Mouse (Mus musculus) thymus, postnatal 10 days (tissue): ENCODE data around the gene Chst7.

Source experiments
- DNase-seq, 2 experiments: peaks; one replicate each; pipeline ENCODE4 v3.0.0; 2021; ENCODE audit warnings: low spot score in 2 of 2

The Chst7 gene

DNA sequence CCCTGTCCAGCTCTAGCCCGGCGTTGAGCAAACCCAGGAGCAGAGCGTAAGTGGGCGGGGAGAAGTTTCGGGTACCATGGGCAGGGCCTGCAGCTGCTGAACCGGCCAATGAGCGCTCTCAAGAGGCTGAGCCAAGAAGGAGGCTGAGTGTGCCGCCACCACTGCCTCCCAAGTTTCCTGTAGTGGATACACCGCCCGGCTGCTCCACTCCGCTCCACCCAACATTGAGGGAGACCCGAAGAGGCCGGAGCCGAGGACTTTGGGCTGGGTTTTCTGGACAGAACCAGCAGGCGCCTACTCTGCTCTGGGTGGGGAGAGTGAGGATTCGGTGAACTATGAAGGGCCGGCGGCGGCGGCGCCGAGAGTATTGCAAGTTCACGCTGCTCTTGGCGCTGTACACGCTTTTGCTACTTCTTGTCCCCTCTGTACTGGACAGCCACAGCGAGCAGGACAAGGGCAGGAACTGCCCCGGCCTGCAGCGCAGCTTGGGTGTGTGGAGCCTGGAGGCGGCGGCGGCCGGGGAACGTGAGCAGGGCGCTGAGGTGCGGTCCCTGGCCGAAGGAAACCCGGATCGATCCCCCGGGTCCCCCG lies at the start of gene Chst7:
Gene Chst7, plus strand, starts transcription at position 180 of the 591 bp plus-strand sequence.
- no peak for DNase-seq

DNA sequence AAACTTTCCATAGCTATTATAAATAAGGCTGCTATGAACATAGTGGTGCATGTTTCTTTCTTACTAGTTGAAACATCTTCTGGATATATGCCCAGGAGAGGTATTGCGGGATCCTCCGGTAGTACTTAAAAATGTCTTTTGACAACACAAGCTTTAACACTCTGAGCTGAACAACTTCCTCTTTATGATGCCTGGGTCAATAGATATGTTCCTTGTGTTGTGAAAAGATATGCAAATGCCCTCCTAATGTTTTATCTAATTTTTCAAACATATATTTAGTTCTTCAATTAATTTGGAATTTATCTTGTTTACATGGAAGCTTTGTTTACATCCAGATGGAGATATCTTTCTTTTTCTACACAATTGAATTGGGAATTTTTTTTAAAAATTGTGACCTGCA lies 47.1 kb upstream of the Chst7 start:
- DNase-seq, result no peak

DNA sequence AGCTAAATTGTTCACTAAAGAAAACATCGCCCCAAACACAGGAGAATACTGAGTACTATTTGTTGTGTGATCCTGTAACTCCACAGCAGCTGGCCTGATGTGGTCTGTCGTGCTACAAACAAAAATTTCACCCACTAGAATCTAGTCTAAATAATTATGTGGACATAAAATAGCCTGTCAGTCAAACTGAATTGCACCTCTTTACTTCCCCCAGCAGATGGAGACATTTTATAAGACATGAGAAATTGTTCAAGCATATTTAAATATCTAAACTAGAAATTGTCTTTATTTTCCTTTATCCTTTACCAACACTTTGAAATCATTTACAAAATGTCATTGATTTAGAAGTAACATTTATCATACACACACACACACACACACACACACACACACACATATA lies 38.4 kb upstream of the Chst7 start:
- DNase-seq, result peak in 1 of 2 experiments; percentile 2

DNA sequence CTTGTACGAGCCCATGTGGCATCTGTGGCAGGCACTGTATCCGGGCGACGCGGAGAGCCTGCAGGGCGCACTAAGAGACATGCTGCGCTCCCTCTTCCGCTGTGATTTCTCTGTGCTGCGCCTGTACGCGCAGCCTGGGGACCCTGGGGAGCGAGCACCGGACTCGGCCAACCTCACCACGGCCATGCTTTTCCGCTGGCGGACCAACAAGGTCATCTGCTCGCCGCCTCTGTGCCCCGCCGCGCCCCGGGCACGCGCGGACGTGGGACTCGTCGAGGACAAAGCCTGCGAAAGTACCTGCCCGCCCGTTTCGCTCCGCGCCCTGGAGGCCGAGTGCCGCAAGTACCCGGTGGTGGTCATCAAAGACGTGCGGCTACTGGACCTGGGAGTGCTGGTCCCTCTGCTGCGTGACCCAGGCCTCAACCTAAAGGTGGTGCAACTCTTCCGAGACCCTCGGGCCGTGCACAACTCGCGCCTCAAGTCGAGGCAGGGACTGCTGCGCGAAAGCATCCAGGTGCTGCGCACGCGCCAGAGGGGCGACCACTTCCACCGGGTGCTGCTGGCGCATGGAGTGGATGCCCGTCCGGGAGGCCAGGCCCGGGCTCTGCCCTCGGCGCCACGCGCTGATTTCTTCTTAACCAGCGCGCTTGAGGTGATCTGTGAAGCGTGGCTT lies 872 bp downstream of the Chst7 start:
- no peak for DNase-seq

DNA sequence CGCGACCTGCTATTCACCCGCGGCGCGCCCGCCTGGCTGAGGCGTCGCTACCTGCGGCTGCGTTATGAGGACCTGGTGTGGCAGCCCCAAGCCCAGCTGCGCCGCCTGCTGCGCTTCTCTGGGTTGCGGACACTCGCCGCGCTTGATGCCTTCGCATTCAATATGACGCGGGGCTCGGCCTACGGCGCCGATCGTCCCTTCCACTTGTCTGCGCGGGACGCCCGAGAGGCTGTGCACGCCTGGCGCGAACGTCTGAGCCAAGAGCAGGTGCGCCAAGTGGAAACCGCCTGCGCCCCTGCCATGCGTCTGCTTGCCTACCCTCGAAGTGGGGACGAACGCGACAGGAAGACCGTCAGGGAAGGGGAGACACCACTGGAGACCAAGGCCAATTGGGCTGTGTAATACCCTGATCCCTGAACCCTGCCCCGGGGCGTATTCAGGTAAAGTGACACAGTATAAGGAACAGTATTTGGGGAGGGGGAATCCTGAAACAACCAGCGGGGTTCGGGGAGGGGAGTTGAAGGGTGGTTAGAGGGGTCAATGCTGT lies 1.5 kb downstream of the Chst7 start:
- DNase-seq, result no peak

DNA sequence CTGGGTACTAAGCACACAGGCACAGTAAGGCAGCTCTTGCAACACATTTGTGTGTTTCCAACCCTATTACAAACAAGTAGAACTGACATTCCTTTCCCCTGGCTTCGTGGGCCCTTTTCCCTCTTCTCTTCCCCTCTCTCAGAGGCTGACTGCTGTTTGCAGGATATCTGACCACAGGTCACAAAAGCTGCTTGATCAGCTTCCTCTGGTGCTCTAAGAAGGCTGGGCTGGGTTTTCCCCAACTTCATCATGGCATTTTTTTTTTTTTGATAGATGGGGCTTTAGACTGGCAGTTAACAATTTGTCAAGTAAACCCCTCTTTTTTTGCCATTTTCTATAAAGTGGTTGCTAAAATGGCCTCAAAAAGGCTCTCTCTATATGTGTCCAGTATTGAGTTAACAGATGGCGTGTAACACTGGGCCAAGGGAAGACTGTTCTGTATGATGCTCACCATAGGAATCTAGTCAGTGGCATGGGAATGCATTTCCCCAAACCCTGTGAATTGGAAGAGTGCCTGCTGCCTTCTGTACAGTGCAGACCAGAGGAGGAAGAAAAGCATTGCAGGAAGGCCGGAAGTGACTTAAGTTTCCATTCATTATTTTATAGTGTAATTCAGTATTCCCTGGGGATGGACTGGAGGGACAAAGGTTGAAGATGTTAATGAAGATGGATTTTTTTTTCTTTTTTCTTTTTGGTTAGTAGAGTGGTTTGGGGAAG lies 2.6 kb downstream of the Chst7 start:
- no peak for DNase-seq

DNA sequence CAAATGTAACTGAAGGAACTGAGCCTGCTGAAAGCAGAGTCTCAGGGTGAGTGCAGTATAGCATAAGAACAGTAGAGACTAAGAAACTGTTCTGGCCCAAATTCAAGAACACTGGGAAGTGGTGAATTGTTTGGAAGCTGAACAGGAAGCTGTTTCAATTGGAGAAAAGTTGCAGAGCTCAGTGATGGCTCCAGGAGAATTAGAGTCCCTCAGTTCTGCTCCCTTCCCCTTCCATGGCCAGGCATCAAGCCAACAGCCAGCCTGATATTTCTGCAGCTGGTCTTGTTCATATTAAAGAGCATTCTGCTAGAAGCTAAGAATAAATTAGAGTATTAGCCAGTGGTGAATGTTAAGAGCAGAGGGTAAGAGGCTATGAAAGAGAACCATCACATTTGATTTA lies 7.3 kb downstream of the Chst7 start:
- DNase-seq, result no peak

DNA sequence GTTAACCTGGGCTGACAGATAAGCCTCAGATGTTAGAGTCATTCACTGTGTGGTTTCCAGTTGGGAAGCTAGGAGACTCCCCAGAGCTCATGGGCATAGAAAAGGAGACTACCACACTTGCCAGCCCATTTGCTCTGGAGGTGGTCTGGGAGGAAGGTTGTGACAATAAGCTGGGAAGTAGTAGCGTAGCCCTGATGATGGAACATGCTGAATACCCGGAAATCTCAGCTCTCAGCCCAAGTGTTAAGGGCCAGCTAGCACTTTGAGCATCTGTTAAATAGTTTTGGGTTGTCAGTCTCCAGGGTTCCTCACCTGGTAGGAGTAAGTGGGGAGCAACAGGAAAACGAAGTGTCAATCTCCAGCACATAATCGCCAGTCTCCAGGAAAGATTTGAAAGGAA lies 10.8 kb downstream of the Chst7 start:
- DNase-seq, result no peak

DNA sequence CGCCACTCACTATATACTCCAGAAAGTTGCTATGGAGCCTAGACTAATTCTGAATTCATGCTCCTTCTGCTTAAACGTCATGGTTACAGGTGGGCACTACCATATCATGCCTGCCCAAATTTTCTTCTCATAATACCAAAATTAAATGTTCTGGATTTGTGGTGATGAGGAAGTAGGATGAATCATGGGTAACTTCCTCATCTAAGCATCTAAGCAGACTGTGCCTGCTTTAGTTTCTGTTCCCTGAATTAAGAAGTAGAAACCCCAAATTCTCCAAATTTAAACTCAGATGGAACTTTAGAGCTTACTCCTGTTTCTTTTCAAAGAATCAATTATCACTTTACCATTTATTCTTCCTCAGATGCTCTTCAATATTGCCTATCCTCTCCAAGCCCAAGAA lies 58.4 kb downstream of the Chst7 start:
- no peak for DNase-seq

DNA sequence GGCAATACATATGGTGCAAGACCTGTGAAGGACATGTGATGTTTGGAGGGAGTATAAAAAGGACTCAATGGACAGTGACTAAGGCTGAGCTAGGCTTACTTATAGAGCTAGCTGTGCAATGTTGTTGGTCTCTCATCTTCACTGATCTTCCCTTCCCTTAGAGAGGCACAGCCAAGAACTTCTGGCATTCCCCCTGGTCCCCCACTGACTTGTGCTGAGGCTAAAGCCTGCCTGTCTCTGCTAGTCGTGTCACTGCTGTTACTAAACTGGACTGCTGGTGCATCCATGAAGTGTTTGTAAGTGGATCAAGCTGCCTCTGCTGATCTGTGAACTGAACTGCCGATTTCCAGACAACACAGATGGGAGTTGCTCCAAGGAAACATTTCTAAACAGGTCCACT lies 66.1 kb downstream of the Chst7 start:
- DNase-seq, result no peak

DNA sequence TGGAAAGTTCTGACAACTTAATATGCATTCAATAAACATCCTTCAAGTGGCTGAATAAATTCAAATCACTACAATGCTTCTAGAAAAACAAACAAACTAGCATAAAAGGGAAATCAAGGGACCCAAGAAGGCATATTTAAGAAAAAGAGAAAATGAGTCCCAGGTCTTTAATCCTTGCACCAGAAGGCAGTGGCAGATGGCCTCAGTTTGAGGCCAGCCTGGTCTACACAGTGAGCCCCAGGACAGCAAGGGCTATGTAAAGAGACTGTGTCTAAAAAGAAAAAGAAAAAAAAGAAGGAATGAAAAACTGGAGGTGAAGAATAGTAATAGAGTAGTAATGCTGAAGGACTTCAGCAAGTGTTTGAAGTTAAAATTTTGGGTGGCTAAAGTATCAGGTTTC lies 69.6 kb downstream of the Chst7 start:
- DNase-seq, result no peak

DNA sequence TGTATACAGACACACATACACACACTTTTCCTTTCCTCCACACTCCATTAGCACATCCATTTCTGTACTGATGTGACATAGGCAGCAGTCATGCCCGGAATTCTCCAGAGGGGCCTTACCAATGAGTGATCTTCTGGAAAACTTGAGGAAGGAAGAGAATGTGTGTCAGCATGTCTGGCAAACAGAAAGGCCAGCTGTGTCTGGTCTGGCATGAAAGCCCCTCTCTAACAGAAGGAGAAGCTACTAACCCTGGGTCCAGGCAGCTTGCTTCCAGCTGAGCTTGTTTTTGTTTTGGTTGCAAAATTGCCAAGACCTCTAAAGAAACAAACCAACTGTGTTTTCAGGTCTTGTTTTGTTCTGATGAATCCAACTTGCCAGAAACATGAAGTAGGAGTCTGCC lies 70.1 kb downstream of the Chst7 start:
- DNase-seq, result no peak
